Mouse (Mus musculus): Measurements from ENCODE around the gene Mcm6. TPM values are rescaled to one million over a fixed set of nuclear protein-coding genes. Genes with fewer than 3 reads are reported as not detected.

Mcm6 gene
- polyA plus RNA-seq, 1 experiment from 2014 or later, result 384 TPM

GRCm38 (mm10) chr1:128357452-128357851 is 2.0 kb downstream of the Mcm6 start:
- ATAC-seq (replicated peaks; ENCODE audit: low FRiP score), result no peak
- Histone ChIP-seq H3K27me3 (replicated peaks; ENCODE audit: control insufficient read depth, insufficient read depth, low read length) (no peaks in the 10 kb centered on the region), H3K27ac (ENCODE audit: low read depth, low read length) (0 out of 2 replicates have a peak overlapping the region, but pooled peaks have one; percentile 2), H3K4me1 (replicated peaks; ENCODE audit: control insufficient read depth, insufficient read depth, low read length) (peaks cover 7% of the 10 kb centered on the region), H3K4me2 (peak overlapping the region; percentile 89), H3K9me3 (ENCODE audit: control insufficient read depth, low read length) (no peaks in the 10 kb centered on the region), H3K36me3 (ENCODE audit: control insufficient read depth, insufficient read depth, low read length) (peaks cover 25% of the 10 kb centered on the region; the same call in 1 of the 2 replicates), H3K4me3 (ENCODE audit: low read depth, low read length) (peak overlapping the region; percentile 86), H3K9ac (ENCODE audit: low read depth, low read length) (peak overlapping the region; percentile 94)
- 55% methylated on average over 3 of the region's 3 CpGs for WGBS
- no peak for DNase-seq (ENCODE audit: low spot score)

- no peak overlapping the region for H3K9ac ChIP-seq (ENCODE audit: low read depth, low read length)
- H3K36me3 ChIP-seq (ENCODE audit: control insufficient read depth, insufficient read depth, low read length), result peaks cover 51% of the 10 kb centered on the region
- H3K9me3 ChIP-seq (ENCODE audit: control insufficient read depth, low read length), result no peaks in the 10 kb centered on the region
- ATAC-seq (replicated peaks; ENCODE audit: low FRiP score), result no peak; the same call in 1 of the 2 replicates
- DNase-seq (ENCODE audit: low spot score), result no peak
- H3K4me1 ChIP-seq (replicated peaks; ENCODE audit: control insufficient read depth, insufficient read depth, low read length), result peaks cover 4% of the 10 kb centered on the region
- H3K4me3 ChIP-seq (ENCODE audit: low read depth, low read length), result no peak overlapping the region
- WGBS, result 50% methylated on average over 3 of the region's 3 CpGs
- H3K4me2 ChIP-seq, result no peak overlapping the region
- H3K27ac ChIP-seq (ENCODE audit: low read depth, low read length), result no peak overlapping the region
- no peaks in the 10 kb centered on the region for H3K27me3 ChIP-seq (replicated peaks; ENCODE audit: control insufficient read depth, insufficient read depth, low read length)
Measured at GRCm38 (mm10) chr1:128353092-128353491, 6.4 kb downstream of the Mcm6 start.

GRCm38 (mm10) chr1:128344232-128344631 is 15.2 kb downstream of the Mcm6 start:
- Histone ChIP-seq H3K4me3 (ENCODE audit: low read depth, low read length) (no peak overlapping the region), H3K36me3 (ENCODE audit: control insufficient read depth, insufficient read depth, low read length) (peaks cover 53% of the 10 kb centered on the region), H3K4me2 (no peak overlapping the region), H3K27me3 (replicated peaks; ENCODE audit: control insufficient read depth, insufficient read depth, low read length) (no peaks in the 10 kb centered on the region), H3K9ac (ENCODE audit: low read depth, low read length) (no peak overlapping the region), H3K9me3 (ENCODE audit: control insufficient read depth, low read length) (no peaks in the 10 kb centered on the region), H3K27ac (ENCODE audit: low read depth, low read length) (no peak overlapping the region), H3K4me1 (replicated peaks; ENCODE audit: control insufficient read depth, insufficient read depth, low read length) (no peaks in the 10 kb centered on the region)
- no peak for DNase-seq (ENCODE audit: low spot score)
- ATAC-seq (replicated peaks; ENCODE audit: low FRiP score), result no peak
- 86% methylated on average over 10 of the region's 10 CpGs for WGBS

- H3K27me3 ChIP-seq (replicated peaks; ENCODE audit: control insufficient read depth, insufficient read depth, low read length), result no peaks in the 10 kb centered on the region
- DNase-seq (ENCODE audit: low spot score) (no peak), ATAC-seq (replicated peaks; ENCODE audit: low FRiP score) (no peak)
- no peaks in the 10 kb centered on the region for H3K4me1 ChIP-seq (replicated peaks; ENCODE audit: control insufficient read depth, insufficient read depth, low read length)
- H3K4me3 ChIP-seq (ENCODE audit: low read depth, low read length), result no peak overlapping the region
- no peaks in the 10 kb centered on the region for H3K9me3 ChIP-seq (ENCODE audit: control insufficient read depth, low read length)
- peaks cover 60% of the 10 kb centered on the region for H3K36me3 ChIP-seq (ENCODE audit: control insufficient read depth, insufficient read depth, low read length)
- no peak overlapping the region for H3K9ac ChIP-seq (ENCODE audit: low read depth, low read length)
- H3K27ac ChIP-seq (ENCODE audit: low read depth, low read length), result no peak overlapping the region
- 81% methylated on average over 13 of the region's 13 CpGs for WGBS
- no peak overlapping the region for H3K4me2 ChIP-seq
Measured at GRCm38 (mm10) chr1:128337708-128338320, 21.6 kb downstream of the Mcm6 start.

GRCm38 (mm10) chr1:128330313-128330712 is 29.2 kb downstream of the Mcm6 start:
- 95% methylated on average over 1 of the region's 1 CpGs for WGBS
- ATAC-seq (replicated peaks; ENCODE audit: low FRiP score) (0 out of 2 replicates have a peak, but pooled peaks have one; percentile 8), DNase-seq (ENCODE audit: low spot score) (no peak)
- Histone ChIP-seq H3K27me3 (replicated peaks; ENCODE audit: control insufficient read depth, insufficient read depth, low read length) (no peaks in the 10 kb centered on the region), H3K36me3 (ENCODE audit: control insufficient read depth, insufficient read depth, low read length) (peaks cover 52% of the 10 kb centered on the region), H3K9ac (ENCODE audit: low read depth, low read length) (no peak overlapping the region), H3K9me3 (ENCODE audit: control insufficient read depth, low read length) (no peaks in the 10 kb centered on the region), H3K4me1 (replicated peaks; ENCODE audit: control insufficient read depth, insufficient read depth, low read length) (peaks cover 3% of the 10 kb centered on the region; the same call in 1 of the 2 replicates), H3K4me2 (no peak overlapping the region), H3K27ac (ENCODE audit: low read depth, low read length) (no peak overlapping the region), H3K4me3 (ENCODE audit: low read depth, low read length) (no peak overlapping the region)

GRCm38 (mm10) chr1:128328218-128328617 is 31.2 kb downstream of the Mcm6 start, which contains the start of gene Lct:
Lct (minus strand) TSS chr1:128328318.
- Histone ChIP-seq H3K27ac (ENCODE audit: low read depth, low read length) (no peak within 1 kb of the TSS), H3K27me3 (replicated peaks; ENCODE audit: control insufficient read depth, insufficient read depth, low read length) (no peaks in the 10 kb centered on the region), H3K4me1 (replicated peaks; ENCODE audit: control insufficient read depth, insufficient read depth, low read length) (peaks cover 10% of the 10 kb centered on the region; the same call in 1 of the 2 replicates), H3K4me2 (no peak within 1 kb of the TSS), H3K4me3 (ENCODE audit: low read depth, low read length) (no peak within 1 kb of the TSS), H3K36me3 (ENCODE audit: control insufficient read depth, insufficient read depth, low read length) (peaks cover 35% of the 10 kb centered on the region), H3K9me3 (ENCODE audit: control insufficient read depth, low read length) (no peaks in the 10 kb centered on the region), H3K9ac (ENCODE audit: low read depth, low read length) (no peak within 1 kb of the TSS)
- ATAC-seq (replicated peaks; ENCODE audit: low FRiP score) (no peak), DNase-seq (ENCODE audit: low spot score) (no peak)
- WGBS, result 88% methylated on average over 3 of the region's 3 CpGs

GRCm38 (mm10) chr1:128327165-128327564 is 32.3 kb downstream of the Mcm6 start:
- no peaks in the 10 kb centered on the region for H3K27me3 ChIP-seq (replicated peaks; ENCODE audit: control insufficient read depth, insufficient read depth, low read length)
- H3K9ac ChIP-seq (ENCODE audit: low read depth, low read length), result no peak overlapping the region
- no peaks in the 10 kb centered on the region for H3K9me3 ChIP-seq (ENCODE audit: control insufficient read depth, low read length)
- DNase-seq (ENCODE audit: low spot score) (no peak), ATAC-seq (replicated peaks; ENCODE audit: low FRiP score) (peak; percentile 56)
- peaks cover 10% of the 10 kb centered on the region; the same call in 1 of the 2 replicates for H3K4me1 ChIP-seq (replicated peaks; ENCODE audit: control insufficient read depth, insufficient read depth, low read length)
- H3K36me3 ChIP-seq (ENCODE audit: control insufficient read depth, insufficient read depth, low read length), result peaks cover 24% of the 10 kb centered on the region
- 50% methylated on average over 1 of the region's 1 CpGs for WGBS
- no peak overlapping the region for H3K4me2 ChIP-seq
- H3K27ac ChIP-seq (ENCODE audit: low read depth, low read length), result no peak overlapping the region
- no peak overlapping the region for H3K4me3 ChIP-seq (ENCODE audit: low read depth, low read length)

GRCm38 (mm10) chr1:128324776-128325175 is 34.7 kb downstream of the Mcm6 start:
- H3K4me2 ChIP-seq, result no peak overlapping the region
- peaks cover 10% of the 10 kb centered on the region; the same call in 1 of the 2 replicates for H3K4me1 ChIP-seq (replicated peaks; ENCODE audit: control insufficient read depth, insufficient read depth, low read length)
- DNase-seq (ENCODE audit: low spot score), result no peak
- no peak overlapping the region for H3K4me3 ChIP-seq (ENCODE audit: low read depth, low read length)
- no peaks in the 10 kb centered on the region for H3K9me3 ChIP-seq (ENCODE audit: control insufficient read depth, low read length)
- no peak overlapping the region for H3K27ac ChIP-seq (ENCODE audit: low read depth, low read length)
- peaks cover 8% of the 10 kb centered on the region for H3K36me3 ChIP-seq (ENCODE audit: control insufficient read depth, insufficient read depth, low read length)
- 91% methylated on average over 2 of the region's 2 CpGs for WGBS
- H3K27me3 ChIP-seq (replicated peaks; ENCODE audit: control insufficient read depth, insufficient read depth, low read length), result no peaks in the 10 kb centered on the region
- no peak for ATAC-seq (replicated peaks; ENCODE audit: low FRiP score)
- no peak overlapping the region for H3K9ac ChIP-seq (ENCODE audit: low read depth, low read length)

Data from liver, embryonic 11.5 days (tissue).